Mouse (Mus musculus) MEL (cell line): Measurements from ENCODE around the gene Ptafr. TPM values are rescaled to one million over a fixed set of nuclear protein-coding genes. Genes with fewer than 3 reads are reported as not detected.

Source experiments
- DNase-seq: peaks from one replicate; pipeline ENCODE4 v3.0.0; 2011; ENCODE audit warnings: low read depth, low spot score
- H3K27ac ChIP-seq: 2 replicates; pipeline ENCODE4 v1.5.1; 2012; ENCODE audit warnings: low read depth, mild to moderate bottlenecking, control low read depth, low read length, moderate library complexity; ENCODE audit not compliant: control insufficient read depth
- H3K27me3 ChIP-seq, 2 experiments: fragments of 150-350 bp in 1 of 2; sonication (generic) in 1 of 2; 2 replicates each; pipeline ENCODE4 v1.6.1; 2012; ENCODE audit warnings: low read length in 2 of 2, mild to moderate bottlenecking in 2 of 2, improper control_type of control experiment in 1 of 2, moderate library complexity in 1 of 2; ENCODE audit not compliant: insufficient read depth in 2 of 2, control insufficient read depth in 1 of 2
- H3K36me3 ChIP-seq, 2 experiments: 2 replicates each; pipeline ENCODE4 v1.6.1; 2012 to 2014; ENCODE audit warnings: low read length in 2 of 2, improper control_type of control experiment in 1 of 2, inconsistent platforms in 1 of 2, mild to moderate bottlenecking in 1 of 2; ENCODE audit not compliant: insufficient read depth in 2 of 2, control insufficient read depth in 1 of 2
- H3K4me1 ChIP-seq, 2 experiments: fragments of 150-350 bp in 1 of 2; sonication (generic) in 1 of 2; 2 replicates each; pipeline ENCODE4 v1.6.1; 2012; ENCODE audit warnings: low read length in 2 of 2, improper control_type of control experiment in 1 of 2, mild to moderate bottlenecking in 1 of 2; ENCODE audit not compliant: insufficient read depth in 2 of 2, control insufficient read depth in 1 of 2
- H3K4me3 ChIP-seq, 2 experiments: fragments of 150-350 bp in 1 of 2; sonication (generic) in 1 of 2; 2 replicates each; pipeline ENCODE4 v1.5.1; 2012; ENCODE audit warnings: low read depth in 2 of 2, low read length in 2 of 2, mild to moderate bottlenecking in 2 of 2, moderate library complexity in 2 of 2, control low read depth in 1 of 2, improper control_type of control experiment in 1 of 2; ENCODE audit not compliant: control insufficient read depth in 1 of 2, insufficient read depth in 1 of 2
- H3K79me2 ChIP-seq: 2 replicates; pipeline ENCODE4 v1.6.1; 2012; ENCODE audit warnings: mild to moderate bottlenecking, low read length, moderate library complexity; ENCODE audit not compliant: control insufficient read depth, poor library complexity, insufficient read depth
- H3K9ac ChIP-seq: 2 replicates; pipeline ENCODE4 v1.6.1; 2012; ENCODE audit warnings: low read depth, mild to moderate bottlenecking, control low read depth, low read length, moderate library complexity; ENCODE audit not compliant: control insufficient read depth, poor library complexity, severe bottlenecking
- H3K9me3 ChIP-seq: fragments of 150-350 bp; sonication (generic); replicated peaks from 2 replicates; pipeline ENCODE4 v1.6.1; 2012; ENCODE audit warnings: mild to moderate bottlenecking, low read length, improper control_type of control experiment, moderate library complexity; ENCODE audit not compliant: insufficient read depth
- CHD2 ChIP-seq: IDR thresholded peaks from 2 replicates; pipeline ENCODE4 v1.6.1; 2011; ENCODE audit warnings: low read length, improper control_type of control experiment
- E2F4 ChIP-seq: IDR thresholded peaks from 2 replicates; pipeline ENCODE4 v1.6.1; 2011; ENCODE audit warnings: low read depth, low read length, improper control_type of control experiment, borderline replicate concordance
- EP300 ChIP-seq, 2 experiments: IDR thresholded peaks; 2 replicates each; pipeline ENCODE4 v1.6.1; 2011; ENCODE audit warnings: improper control_type of control experiment in 2 of 2, low read length in 2 of 2, low read depth in 1 of 2, mild to moderate bottlenecking in 1 of 2
- HCFC1 ChIP-seq: IDR thresholded peaks from 2 replicates; pipeline ENCODE4 v1.6.1; 2012; ENCODE audit warnings: low read depth, mild to moderate bottlenecking, inconsistent platforms, low read length, improper control_type of control experiment, moderate library complexity
- MAFK ChIP-seq: IDR thresholded peaks from 2 replicates; pipeline ENCODE4 v1.6.1; 2011; ENCODE audit warnings: low read depth, mild to moderate bottlenecking, low read length, improper control_type of control experiment, borderline replicate concordance
- MEF2A ChIP-seq: IDR thresholded peaks from 2 replicates; pipeline ENCODE4 v1.6.1; 2014; ENCODE audit warnings: low read depth, mild to moderate bottlenecking, inconsistent platforms, low read length, improper control_type of control experiment; ENCODE audit not compliant: poor library complexity, insufficient replicate concordance, severe bottlenecking; ENCODE audit errors: extremely low read depth
- MXI1 ChIP-seq: IDR thresholded peaks from 2 replicates; pipeline ENCODE4 v1.6.1; 2011; ENCODE audit warnings: mild to moderate bottlenecking, low read depth, low read length, improper control_type of control experiment
- MYC ChIP-seq: IDR thresholded peaks from 2 replicates; pipeline ENCODE4 v1.6.1; 2011; ENCODE audit warnings: low read depth, mild to moderate bottlenecking, low read length, improper control_type of control experiment, moderate library complexity
- NELFE ChIP-seq: IDR thresholded peaks from 2 replicates; pipeline ENCODE4 v1.6.1; 2011; ENCODE audit warnings: low read depth, low read length, improper control_type of control experiment
- TBP ChIP-seq: IDR thresholded peaks from 2 replicates; pipeline ENCODE4 v1.8.0; 2011; ENCODE audit warnings: low read depth, low read length, improper control_type of control experiment
- UBTF ChIP-seq: IDR thresholded peaks from 2 replicates; pipeline ENCODE4 v1.6.1; 2012; ENCODE audit warnings: low read depth, mild to moderate bottlenecking, inconsistent platforms, low read length, improper control_type of control experiment, moderate library complexity, borderline replicate concordance; ENCODE audit not compliant: insufficient read depth
- USF2 ChIP-seq, 2 experiments: IDR thresholded peaks; 2 replicates each; pipeline ENCODE4 v1.6.1; 2011 to 2012; ENCODE audit warnings: improper control_type of control experiment in 2 of 2, low read length in 2 of 2, borderline replicate concordance in 1 of 2, inconsistent platforms in 1 of 2, low read depth in 1 of 2, mild to moderate bottlenecking in 1 of 2; ENCODE audit not compliant: insufficient read depth in 1 of 2
- ZKSCAN1 ChIP-seq: IDR thresholded peaks from 2 replicates; pipeline ENCODE4 v1.6.1; 2012; ENCODE audit warnings: low read depth, mild to moderate bottlenecking, inconsistent platforms, low read length, improper control_type of control experiment, moderate library complexity
- polyA plus RNA-seq, 2 experiments: library from polyadenylated mRNA; stranded (reverse) in 1 of 2; unstranded in 1 of 2; fragments of >175 nt in 1 of 2; fragments of >200 nt in 1 of 2; gene quantifications; 2 replicates each; pipeline versions ENCODE4 v1.2.1 to v1.2.4; 2012; ENCODE audit warnings: low replicate concordance in 2 of 2, low read depth in 1 of 2; ENCODE audit not compliant: insufficient read length in 2 of 2, insufficient read depth in 1 of 2, missing spikeins in 1 of 2
- total RNA-seq: library from RNA; depleted of rRNA; stranded (reverse); fragments of 300-350 nt; gene quantifications from 2 replicates; pipeline ENCODE4 v1.2.3, GENCODE M21; 2012

The Ptafr gene
- total and polyA plus RNA-seq, 3 experiments: 0.06 TPM; not detected in 2

DNA sequence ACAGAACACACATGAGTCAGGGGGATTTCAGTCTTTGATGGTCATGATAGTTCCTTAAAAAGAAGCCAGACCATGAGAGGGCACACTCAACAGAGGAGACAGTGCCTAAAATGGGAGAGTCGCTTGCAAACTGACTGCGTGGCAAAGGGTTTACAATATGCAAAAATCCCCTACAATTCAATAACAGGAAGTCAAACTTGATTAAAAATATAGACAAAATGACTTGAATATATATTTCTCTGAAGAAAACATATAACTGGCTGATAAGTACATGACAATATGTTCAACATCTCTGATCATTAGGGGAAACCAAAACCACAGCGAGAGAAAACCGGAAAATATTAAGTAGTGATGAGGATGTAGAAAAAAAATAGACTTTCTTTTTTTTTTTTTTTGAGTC, 22.4 kb downstream of the Ptafr start:
- DNase-seq: no peak
- Histone ChIP-seq H3K36me3 (0 out of 4 replicates have a peak, but pooled peaks cover 0 to 2% of the 10 kb centered on the region in 2 experiments), H3K79me2 (no peaks in the 10 kb centered on the region), H3K9ac (no peak overlapping the region), H3K4me3 (no peak overlapping the region), H3K27me3 (no peaks in the 10 kb centered on the region), H3K27ac (no peak overlapping the region), H3K9me3 (no peaks in the 10 kb centered on the region)
- TF ChIP-seq MEF2A: no peak
- TF ChIP-seq MXI1: no peak
- no peak for TF ChIP-seq E2F4
- no peak for TF ChIP-seq TBP
- no peak for TF ChIP-seq NELFE
- TF ChIP-seq USF2 (IDR thresholded peaks at IDR 0.05; ENCODE audit: borderline replicate concordance in 1 of 2, insufficient read depth in 1 of 2, low read depth in 1 of 2, low read length in 2 of 2): no peak
- no peak for TF ChIP-seq EP300 (IDR thresholded peaks at IDR 0.05; ENCODE audit: low read depth in 1 of 2, low read length in 2 of 2)
- TF ChIP-seq, all 39 proteins: peak for 0
- peaks cover 0 to 7% of the 10 kb centered on the region in 2 experiments; a peak in 1 of 4 replicates for H3K4me1 ChIP-seq

DNA sequence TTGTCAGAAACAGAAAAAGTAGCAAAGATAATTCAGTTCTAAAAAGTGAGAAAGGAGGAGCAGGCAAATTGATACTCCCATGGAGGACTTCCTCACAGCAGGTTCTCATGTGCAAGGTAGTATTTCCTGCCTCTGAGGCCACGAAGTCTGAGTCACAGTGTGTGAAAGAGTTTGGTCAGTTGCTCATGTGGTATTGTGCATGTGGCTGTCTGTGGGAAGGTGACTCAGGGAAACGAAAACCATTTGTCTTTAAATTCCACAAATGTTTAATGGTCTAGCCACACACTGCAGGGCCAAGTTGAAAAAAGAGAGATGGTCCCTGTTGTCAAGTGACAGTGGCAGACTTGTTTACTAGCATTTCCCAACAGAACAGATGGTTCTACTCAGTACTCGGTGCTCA, 24.6 kb downstream of the Ptafr start:
- H3K27me3 ChIP-seq: no peaks in the 10 kb centered on the region
- H3K9me3 ChIP-seq: no peaks in the 10 kb centered on the region
- H3K79me2 ChIP-seq: no peaks in the 10 kb centered on the region
- no peak overlapping the region for H3K9ac ChIP-seq
- no peak overlapping the region for H3K27ac ChIP-seq
- H3K4me1 ChIP-seq: peaks cover 0 to 17% of the 10 kb centered on the region in 2 experiments; a peak in 3 of 4 replicates
- peaks cover 0 to 11% of the 10 kb centered on the region in 2 experiments; a peak in 2 of 4 replicates for H3K36me3 ChIP-seq
- TF ChIP-seq MAFK (no peak), ZKSCAN1 (no peak), HCFC1 (no peak), UBTF (no peak), CHD2 (no peak)
- TF ChIP-seq, all 39 proteins: peak for 0
- H3K4me3 ChIP-seq: no peak overlapping the region
- peak; percentile 48 for DNase-seq

DNA sequence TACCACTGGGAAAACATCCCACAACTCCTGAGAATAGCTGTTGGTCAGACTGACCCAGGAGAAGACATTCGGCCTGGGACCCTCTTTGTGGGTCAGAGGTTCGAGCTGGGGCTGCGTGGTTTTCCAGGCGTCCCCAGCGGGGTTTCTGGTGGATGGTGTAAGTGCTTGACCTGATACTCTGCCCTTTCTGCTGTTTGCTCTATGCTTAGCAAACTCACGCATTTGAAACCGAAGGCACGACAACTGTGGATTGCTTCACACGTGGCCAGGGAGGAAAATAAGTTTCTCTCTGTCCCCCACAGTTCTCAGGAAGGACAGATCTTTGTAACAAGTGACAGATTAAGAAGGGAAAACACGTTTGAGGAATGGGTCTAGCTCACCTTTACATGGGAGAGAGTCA, 26.8 kb downstream of the Ptafr start:
- TF ChIP-seq ZKSCAN1 (no peak), EP300 (IDR thresholded peaks at IDR 0.05; ENCODE audit: low read depth in 1 of 2, low read length in 2 of 2) (no peak), MYC (no peak)
- TF ChIP-seq, all 39 proteins: peak for 0
- peaks cover 0 to 11% of the 10 kb centered on the region in 2 experiments; a peak in 2 of 4 replicates for H3K36me3 ChIP-seq
- no peak overlapping the region for H3K9ac ChIP-seq
- no peak overlapping the region for H3K27ac ChIP-seq
- no peak for DNase-seq
- no peaks in the 10 kb centered on the region for H3K79me2 ChIP-seq
- no peak overlapping the region for H3K4me3 ChIP-seq
- no peaks in the 10 kb centered on the region for H3K9me3 ChIP-seq
- peaks cover 0 to 17% of the 10 kb centered on the region in 2 experiments; a peak in 3 of 4 replicates for H3K4me1 ChIP-seq
- no peaks in the 10 kb centered on the region for H3K27me3 ChIP-seq
